Mouse (Mus musculus): ENCODE data around the gene Mdh1. TPM values are rescaled to one million over a fixed set of nuclear protein-coding genes. Genes with fewer than 3 reads are reported as not detected.

Mdh1 gene
- polyA plus RNA-seq (2014; fragmentation: Nextera tagmentation; extraction: Ambion mirVana), result 1,858 and 1,900 TPM in 2 replicates

DNA sequence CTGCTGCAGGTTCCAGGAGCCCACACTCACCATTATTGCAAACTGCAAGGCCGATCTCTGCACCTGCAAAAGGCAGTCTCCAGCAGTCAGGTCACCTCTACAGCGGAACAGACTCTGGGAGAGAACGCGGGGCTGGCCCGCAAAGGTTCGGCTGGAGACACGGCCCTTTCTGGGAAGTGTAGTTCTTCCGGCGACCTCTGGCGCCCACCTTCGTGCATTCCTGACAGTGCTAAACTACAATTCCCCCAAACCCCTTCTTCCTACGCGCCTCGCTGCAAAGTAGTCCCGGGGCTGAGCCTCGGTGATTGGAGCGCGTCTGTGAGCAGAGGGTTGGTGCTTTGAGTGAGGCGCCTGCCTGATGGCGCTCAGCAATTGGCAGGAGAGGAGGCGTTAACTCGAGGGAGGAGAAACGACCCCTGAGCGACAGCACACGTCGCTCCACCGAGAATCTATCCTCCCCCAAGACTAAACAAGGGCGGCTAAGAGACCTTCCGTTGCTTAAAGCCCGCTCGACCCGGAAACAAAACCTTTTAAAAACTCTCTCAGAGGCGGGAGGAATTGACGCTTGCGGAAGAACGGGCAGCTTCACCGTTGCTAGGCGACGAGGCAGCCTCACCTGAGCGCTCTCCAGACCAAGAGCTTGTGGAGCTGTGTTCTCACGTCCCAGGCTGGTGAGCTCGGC is at the start of gene Mdh1, which contains the start of gene Wdpcp:
Mdh1 (minus strand) TSS at position 668 of the 682 bp plus-strand sequence.
Wdpcp (plus strand) TSS at position 536 of the 682 bp plus-strand sequence.
- under 1% methylated on average over 42 of the region's 42 CpGs for WGBS
- peak within 1 kb of the TSS; percentile 74 for H3K4me2 ChIP-seq (ENCODE audit: low read length)
- H3K27ac ChIP-seq (replicated peaks in 1 of 2; ENCODE audit: control insufficient read depth in 1 of 2, insufficient read depth in 1 of 2, low read depth in 2 of 2, low read length in 2 of 2), result peak within 1 kb of the TSS; percentile 91 to 98
- H3K9me3 ChIP-seq (ENCODE audit: control insufficient read depth, low read length), result no peaks in the 10 kb centered on the region
- peaks cover 14% of the 10 kb centered on the region for H3K36me3 ChIP-seq (ENCODE audit: control insufficient read depth, insufficient read depth, low read length)
- H3K4me3 ChIP-seq (ENCODE audit: control insufficient read depth in 1 of 2, insufficient read depth in 1 of 2, low read depth in 1 of 2, low read length in 2 of 2), result peak within 1 kb of the TSS; percentile 70 to 99
- H3K4me1 ChIP-seq (ENCODE audit: control insufficient read depth in 2 of 2, insufficient read depth in 2 of 2, low read length in 2 of 2), result peaks cover 2 to 27% of the 10 kb centered on the region in 2 experiments; a peak in 3 of 4 replicates
- H3K27me3 ChIP-seq (ENCODE audit: control insufficient read depth, insufficient read depth, low read length), result no peaks in the 10 kb centered on the region
- peak; percentile 96 for ATAC-seq (ENCODE audit: insufficient number of reproducible peaks, insufficient read depth, low FRiP score, low read depth)
- H3K9ac ChIP-seq (ENCODE audit: low read length), result peak within 1 kb of the TSS; percentile 88

DNA sequence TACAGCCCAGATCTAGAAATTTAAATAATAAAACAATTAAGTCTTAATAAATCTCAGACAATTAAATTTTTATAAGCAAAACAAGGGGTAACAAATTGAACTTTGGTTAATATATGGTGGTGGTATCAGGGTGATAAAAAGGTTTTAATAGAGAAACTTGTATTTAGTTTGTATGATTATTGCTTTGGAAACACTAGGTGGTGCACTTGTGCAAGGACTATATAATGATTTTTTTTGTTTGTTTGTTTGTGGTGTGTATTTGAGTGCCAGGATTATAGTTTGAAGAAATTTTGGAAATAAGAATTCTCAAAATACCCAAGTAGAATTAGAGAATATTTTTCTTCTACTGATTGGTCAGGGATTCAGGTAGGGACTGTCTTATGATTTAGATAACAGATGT is 43.7 kb upstream of the Mdh1 start:
- Histone ChIP-seq H3K4me2 (ENCODE audit: low read length) (no peak overlapping the region), H3K36me3 (ENCODE audit: control insufficient read depth, insufficient read depth, low read length) (no peaks in the 10 kb centered on the region), H3K27ac (replicated peaks in 1 of 2; ENCODE audit: control insufficient read depth in 1 of 2, insufficient read depth in 1 of 2, low read depth in 2 of 2, low read length in 2 of 2) (no peak overlapping the region), H3K27me3 (ENCODE audit: control insufficient read depth, insufficient read depth, low read length) (no peaks in the 10 kb centered on the region), H3K4me1 (ENCODE audit: control insufficient read depth in 2 of 2, insufficient read depth in 2 of 2, low read length in 2 of 2) (no peaks in the 10 kb centered on the region), H3K9me3 (ENCODE audit: control insufficient read depth, low read length) (no peaks in the 10 kb centered on the region), H3K4me3 (ENCODE audit: control insufficient read depth in 1 of 2, insufficient read depth in 1 of 2, low read depth in 1 of 2, low read length in 2 of 2) (no peak overlapping the region), H3K9ac (ENCODE audit: low read length) (no peak overlapping the region)
- no peak for ATAC-seq (ENCODE audit: insufficient number of reproducible peaks, insufficient read depth, low FRiP score, low read depth)

DNA sequence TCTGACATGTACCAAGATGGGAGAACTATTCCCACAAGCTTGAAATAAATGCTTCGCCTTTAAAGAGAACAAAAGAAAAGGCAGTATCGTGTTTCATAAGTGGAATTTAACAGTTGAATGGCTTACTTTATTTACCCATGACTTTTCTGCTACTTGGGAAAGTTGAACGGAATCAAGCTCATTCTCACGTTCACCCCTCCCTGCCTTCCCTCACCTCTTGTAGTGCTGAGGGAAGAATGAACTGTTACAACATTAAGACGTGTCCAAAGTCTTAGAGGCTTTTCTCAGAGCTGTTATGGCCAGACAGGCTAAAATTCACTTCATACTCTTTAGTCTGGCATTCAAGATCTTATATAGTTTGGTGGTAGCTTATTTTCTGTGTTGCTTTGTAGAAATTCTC is 30.3 kb upstream of the Mdh1 start:
- H3K36me3 ChIP-seq (ENCODE audit: control insufficient read depth, insufficient read depth, low read length), result no peaks in the 10 kb centered on the region
- WGBS, result 74% methylated on average over 5 of the region's 5 CpGs
- no peak overlapping the region for H3K4me2 ChIP-seq (ENCODE audit: low read length)
- no peaks in the 10 kb centered on the region for H3K9me3 ChIP-seq (ENCODE audit: control insufficient read depth, low read length)
- ATAC-seq (ENCODE audit: insufficient number of reproducible peaks, insufficient read depth, low FRiP score, low read depth), result no peak
- H3K4me3 ChIP-seq (ENCODE audit: control insufficient read depth in 1 of 2, insufficient read depth in 1 of 2, low read depth in 1 of 2, low read length in 2 of 2), result no peak overlapping the region
- H3K4me1 ChIP-seq (ENCODE audit: control insufficient read depth in 2 of 2, insufficient read depth in 2 of 2, low read length in 2 of 2), result no peaks in the 10 kb centered on the region
- no peaks in the 10 kb centered on the region for H3K27me3 ChIP-seq (ENCODE audit: control insufficient read depth, insufficient read depth, low read length)
- no peak overlapping the region for H3K9ac ChIP-seq (ENCODE audit: low read length)
- H3K27ac ChIP-seq (replicated peaks in 1 of 2; ENCODE audit: control insufficient read depth in 1 of 2, insufficient read depth in 1 of 2, low read depth in 2 of 2, low read length in 2 of 2), result no peak overlapping the region

GRCm38 (mm10) chr11:21583286-21583685 is 11.1 kb upstream of the Mdh1 start:
- Histone ChIP-seq H3K4me2 (ENCODE audit: low read length) (no peak overlapping the region), H3K27me3 (ENCODE audit: control insufficient read depth, insufficient read depth, low read length) (no peaks in the 10 kb centered on the region), H3K4me1 (ENCODE audit: control insufficient read depth in 2 of 2, insufficient read depth in 2 of 2, low read length in 2 of 2) (no peaks in the 10 kb centered on the region; a peak in 1 of 4 replicates), H3K4me3 (ENCODE audit: control insufficient read depth in 1 of 2, insufficient read depth in 1 of 2, low read depth in 1 of 2, low read length in 2 of 2) (no peak overlapping the region), H3K9me3 (ENCODE audit: control insufficient read depth, low read length) (no peaks in the 10 kb centered on the region), H3K36me3 (ENCODE audit: control insufficient read depth, insufficient read depth, low read length) (no peaks in the 10 kb centered on the region), H3K9ac (ENCODE audit: low read length) (no peak overlapping the region), H3K27ac (replicated peaks in 1 of 2; ENCODE audit: control insufficient read depth in 1 of 2, insufficient read depth in 1 of 2, low read depth in 2 of 2, low read length in 2 of 2) (no peak overlapping the region)
- ATAC-seq (ENCODE audit: insufficient number of reproducible peaks, insufficient read depth, low FRiP score, low read depth), result no peak
- WGBS, result 50% methylated on average over 1 of the region's 1 CpGs

DNA sequence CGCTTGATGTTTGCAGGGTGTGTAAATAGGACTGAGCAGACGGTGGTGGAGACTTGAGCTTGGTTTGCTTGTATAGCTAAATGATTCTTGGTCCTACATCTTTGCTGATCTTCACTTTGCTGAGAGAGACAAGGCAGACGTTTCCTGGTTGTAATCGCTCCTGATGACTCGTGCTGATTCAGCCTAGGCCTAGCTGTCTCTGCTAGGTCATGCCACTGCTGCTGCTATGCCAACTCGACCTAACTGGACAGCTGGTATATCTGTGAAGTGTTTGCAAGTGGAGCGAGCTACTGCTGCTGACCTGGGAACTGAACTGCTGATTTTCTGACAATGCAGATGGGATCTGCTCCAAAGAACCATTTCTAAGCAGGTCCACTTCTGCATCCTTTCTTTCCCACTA is 9.3 kb upstream of the Mdh1 start:
- Histone ChIP-seq H3K4me1 (ENCODE audit: control insufficient read depth in 2 of 2, insufficient read depth in 2 of 2, low read length in 2 of 2) (no peaks in the 10 kb centered on the region; a peak in 1 of 4 replicates), H3K36me3 (ENCODE audit: control insufficient read depth, insufficient read depth, low read length) (no peaks in the 10 kb centered on the region), H3K27me3 (ENCODE audit: control insufficient read depth, insufficient read depth, low read length) (no peaks in the 10 kb centered on the region), H3K4me3 (ENCODE audit: control insufficient read depth in 1 of 2, insufficient read depth in 1 of 2, low read depth in 1 of 2, low read length in 2 of 2) (no peak overlapping the region), H3K4me2 (ENCODE audit: low read length) (no peak overlapping the region), H3K9ac (ENCODE audit: low read length) (no peak overlapping the region), H3K27ac (replicated peaks in 1 of 2; ENCODE audit: control insufficient read depth in 1 of 2, insufficient read depth in 1 of 2, low read depth in 2 of 2, low read length in 2 of 2) (no peak overlapping the region), H3K9me3 (ENCODE audit: control insufficient read depth, low read length) (no peaks in the 10 kb centered on the region)
- no peak for ATAC-seq (ENCODE audit: insufficient number of reproducible peaks, insufficient read depth, low FRiP score, low read depth)
- WGBS, result 60% methylated on average over 7 of the region's 7 CpGs

DNA sequence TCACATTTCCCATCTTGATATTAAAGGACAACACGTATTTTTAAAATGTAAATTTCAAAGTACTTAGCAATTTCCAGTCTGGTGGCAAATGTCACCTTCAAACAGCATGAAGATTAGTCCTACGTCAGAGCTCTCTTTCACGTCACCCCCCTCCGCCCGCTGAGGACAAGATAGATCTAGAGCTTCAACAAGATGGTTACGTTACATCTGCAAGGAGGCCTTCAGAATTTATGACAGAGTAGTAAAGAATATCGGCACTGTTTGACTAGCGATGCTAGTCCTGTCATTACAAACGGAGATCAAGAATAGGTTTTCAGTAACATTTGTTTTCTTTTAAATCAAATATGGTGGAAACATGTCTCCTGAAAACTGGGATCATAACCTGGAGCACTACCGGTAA is 1.2 kb downstream of the Mdh1 start:
- H3K4me2 ChIP-seq (ENCODE audit: low read length), result peak overlapping the region; percentile 74
- peaks cover 22% of the 10 kb centered on the region for H3K36me3 ChIP-seq (ENCODE audit: control insufficient read depth, insufficient read depth, low read length)
- WGBS, result 4% methylated on average over 10 of the region's 10 CpGs
- H3K4me1 ChIP-seq (ENCODE audit: control insufficient read depth in 2 of 2, insufficient read depth in 2 of 2, low read length in 2 of 2), result peaks cover 2 to 34% of the 10 kb centered on the region in 2 experiments; a peak in 3 of 4 replicates
- H3K4me3 ChIP-seq (ENCODE audit: control insufficient read depth in 1 of 2, insufficient read depth in 1 of 2, low read depth in 1 of 2, low read length in 2 of 2), result peak overlapping the region; percentile 70 to 99
- no peak for ATAC-seq (ENCODE audit: insufficient number of reproducible peaks, insufficient read depth, low FRiP score, low read depth)
- peak overlapping the region; percentile 91 to 98 for H3K27ac ChIP-seq (replicated peaks in 1 of 2; ENCODE audit: control insufficient read depth in 1 of 2, insufficient read depth in 1 of 2, low read depth in 2 of 2, low read length in 2 of 2)
- peak overlapping the region; percentile 88 for H3K9ac ChIP-seq (ENCODE audit: low read length)
- H3K9me3 ChIP-seq (ENCODE audit: control insufficient read depth, low read length), result no peaks in the 10 kb centered on the region
- H3K27me3 ChIP-seq (ENCODE audit: control insufficient read depth, insufficient read depth, low read length), result no peaks in the 10 kb centered on the region

GRCm38 (mm10) chr11:21570109-21570474 is 2.1 kb downstream of the Mdh1 start:
- H3K36me3 ChIP-seq (ENCODE audit: control insufficient read depth, insufficient read depth, low read length), result peaks cover 31% of the 10 kb centered on the region
- H3K4me3 ChIP-seq (ENCODE audit: control insufficient read depth in 1 of 2, insufficient read depth in 1 of 2, low read depth in 1 of 2, low read length in 2 of 2), result peak overlapping the region; percentile 28 to 70
- no peaks in the 10 kb centered on the region for H3K27me3 ChIP-seq (ENCODE audit: control insufficient read depth, insufficient read depth, low read length)
- peak overlapping the region; percentile 92 to 95 for H3K27ac ChIP-seq (replicated peaks in 1 of 2; ENCODE audit: control insufficient read depth in 1 of 2, insufficient read depth in 1 of 2, low read depth in 2 of 2, low read length in 2 of 2)
- H3K4me2 ChIP-seq (ENCODE audit: low read length), result peak overlapping the region; percentile 74
- H3K9me3 ChIP-seq (ENCODE audit: control insufficient read depth, low read length), result no peaks in the 10 kb centered on the region
- WGBS, result 36% methylated on average over 2 of the region's 2 CpGs
- H3K9ac ChIP-seq (ENCODE audit: low read length), result peak overlapping the region; percentile 88
- peaks cover 4 to 39% of the 10 kb centered on the region in 2 experiments for H3K4me1 ChIP-seq (ENCODE audit: control insufficient read depth in 2 of 2, insufficient read depth in 2 of 2, low read length in 2 of 2)
- ATAC-seq (ENCODE audit: insufficient number of reproducible peaks, insufficient read depth, low FRiP score, low read depth), result no peak
